Mouse (Mus musculus): Measurements from ENCODE around the gene Tmem131. TPM values are rescaled to one million over a fixed set of nuclear protein-coding genes. Genes with fewer than 3 reads are reported as not detected.
A peak's percentile ranks its signal among the peaks of the same experiment; 100 is the strongest.

Tmem131 gene
- polyA plus RNA-seq, 1 experiment = 56.8 TPM

DNA sequence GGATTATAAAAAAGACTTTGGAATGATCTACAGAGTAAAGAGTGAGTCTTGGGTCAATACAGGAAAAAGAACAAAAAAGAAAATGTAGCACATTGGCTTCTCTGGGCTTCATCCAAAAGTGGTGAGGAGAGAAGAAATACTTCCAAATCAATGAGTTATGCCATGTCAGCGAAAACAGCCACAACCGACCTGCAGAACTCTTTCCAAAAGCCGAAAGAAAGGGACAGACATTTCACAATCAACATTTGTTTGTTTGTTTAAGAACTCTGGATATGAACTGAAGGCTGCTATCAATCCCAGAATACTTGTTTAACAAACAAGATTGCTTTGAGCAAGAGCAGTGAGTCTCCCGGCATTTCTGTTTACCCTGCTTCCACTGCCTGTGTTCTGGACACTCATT lies 33.3 kb upstream of the Tmem131 start:
- Histone ChIP-seq H3K4me1 (ENCODE audit: control insufficient read depth, insufficient read depth, low read length) (no peaks in the 10 kb centered on the region), H3K27ac (ENCODE audit: insufficient read depth, low read length) (no peak overlapping the region), H3K4me3 (ENCODE audit: insufficient read depth, low read length) (no peak overlapping the region)
- TF ChIP-seq CTCF (IDR thresholded peaks at IDR 0.05; ENCODE audit: borderline replicate concordance, insufficient read depth, low read length) = no peak
- no peak for TF ChIP-seq POLR2A (IDR thresholded peaks at IDR 0.05; ENCODE audit: low read depth, low read length)

- Histone ChIP-seq H3K27ac (ENCODE audit: insufficient read depth, low read length) (no peak overlapping the region), H3K4me1 (ENCODE audit: control insufficient read depth, insufficient read depth, low read length) (no peaks in the 10 kb centered on the region), H3K4me3 (ENCODE audit: insufficient read depth, low read length) (no peak overlapping the region)
- no peak for TF ChIP-seq POLR2A (IDR thresholded peaks at IDR 0.05; ENCODE audit: low read depth, low read length)
- TF ChIP-seq CTCF (IDR thresholded peaks at IDR 0.05; ENCODE audit: borderline replicate concordance, insufficient read depth, low read length) = no peak
These were observed 27.6 kb upstream of the Tmem131 start for GRCm38 (mm10) chr1:36970918-36971617.

- no peak overlapping the region for H3K4me3 ChIP-seq (ENCODE audit: insufficient read depth, low read length)
- H3K4me1 ChIP-seq (ENCODE audit: control insufficient read depth, insufficient read depth, low read length) = no peaks in the 10 kb centered on the region
- TF ChIP-seq POLR2A (IDR thresholded peaks at IDR 0.05; ENCODE audit: low read depth, low read length) = no peak
- TF ChIP-seq CTCF (IDR thresholded peaks at IDR 0.05; ENCODE audit: borderline replicate concordance, insufficient read depth, low read length) = no peak
- H3K27ac ChIP-seq (ENCODE audit: insufficient read depth, low read length) = no peak overlapping the region
These were observed 22.4 kb upstream of the Tmem131 start for GRCm38 (mm10) chr1:36965831-36966230.

- TF ChIP-seq POLR2A (IDR thresholded peaks at IDR 0.05; ENCODE audit: low read depth, low read length) = no peak
- TF ChIP-seq CTCF (IDR thresholded peaks at IDR 0.05; ENCODE audit: borderline replicate concordance, insufficient read depth, low read length) = no peak
- Histone ChIP-seq H3K4me3 (ENCODE audit: insufficient read depth, low read length) (no peak overlapping the region), H3K27ac (ENCODE audit: insufficient read depth, low read length) (no peak overlapping the region)
These were observed 19.1 kb upstream of the Tmem131 start for GRCm38 (mm10) chr1:36962379-36963176.

DNA sequence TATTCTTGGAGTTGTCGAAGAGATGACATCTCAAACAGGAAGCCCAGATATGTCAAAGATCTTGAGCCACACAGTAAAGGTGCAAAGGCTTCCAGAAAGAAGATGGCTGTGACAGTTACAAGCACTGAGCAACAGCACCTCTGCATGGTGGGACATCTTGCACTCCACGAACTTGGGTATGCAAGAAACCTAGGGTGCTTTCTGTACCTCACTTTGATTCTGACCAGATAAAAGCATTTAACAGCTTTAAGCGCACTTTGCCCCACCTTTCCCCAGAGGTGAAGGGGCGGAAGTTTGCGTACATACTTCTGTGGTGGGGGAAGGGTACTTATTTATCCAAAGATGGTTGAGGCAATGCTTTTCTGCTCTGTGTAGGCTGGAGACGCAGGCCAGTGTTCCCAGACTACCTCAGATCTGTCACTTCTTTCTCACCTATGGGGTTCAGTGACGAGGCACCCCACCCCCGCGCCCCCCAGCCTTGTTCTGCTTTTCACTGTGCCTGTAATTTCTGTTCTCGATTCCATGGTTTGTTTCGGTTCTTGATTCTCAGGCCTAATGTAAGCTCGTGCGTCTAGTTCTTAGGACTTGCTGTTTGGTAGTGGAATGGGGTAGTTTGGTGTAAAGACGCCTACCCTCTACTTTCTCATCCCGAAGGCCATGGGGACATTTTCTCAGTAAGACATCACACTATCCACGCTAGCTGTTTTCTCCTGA lies 17.2 kb upstream of the Tmem131 start:
- Histone ChIP-seq H3K27ac (ENCODE audit: insufficient read depth, low read length) (no peak overlapping the region), H3K4me3 (ENCODE audit: insufficient read depth, low read length) (no peak overlapping the region), H3K4me1 (ENCODE audit: control insufficient read depth, insufficient read depth, low read length) (no peaks in the 10 kb centered on the region)
- no peak for TF ChIP-seq CTCF (IDR thresholded peaks at IDR 0.05; ENCODE audit: borderline replicate concordance, insufficient read depth, low read length)
- TF ChIP-seq POLR2A (IDR thresholded peaks at IDR 0.05; ENCODE audit: low read depth, low read length) = no peak

More at GRCm38 (mm10) chr1:36962379-36963176, 19.1 kb upstream of the Tmem131 start:
- H3K4me1 ChIP-seq (ENCODE audit: control insufficient read depth, insufficient read depth, low read length) = no peaks in the 10 kb centered on the region

- H3K4me1 ChIP-seq (ENCODE audit: control insufficient read depth, insufficient read depth, low read length) = no peaks in the 10 kb centered on the region
- H3K27ac ChIP-seq (ENCODE audit: insufficient read depth, low read length) = no peak overlapping the region
- no peak overlapping the region for H3K4me3 ChIP-seq (ENCODE audit: insufficient read depth, low read length)
- TF ChIP-seq CTCF (IDR thresholded peaks at IDR 0.05; ENCODE audit: borderline replicate concordance, insufficient read depth, low read length) (no peak), POLR2A (IDR thresholded peaks at IDR 0.05; ENCODE audit: low read depth, low read length) (no peak)
These were observed 6.2 kb upstream of the Tmem131 start for GRCm38 (mm10) chr1:36949591-36950184.

GRCm38 (mm10) chr1:36947448-36947847 lies 4.0 kb upstream of the Tmem131 start:
- Histone ChIP-seq H3K4me3 (ENCODE audit: insufficient read depth, low read length) (no peak overlapping the region), H3K27ac (ENCODE audit: insufficient read depth, low read length) (no peak overlapping the region), H3K4me1 (ENCODE audit: control insufficient read depth, insufficient read depth, low read length) (no peaks in the 10 kb centered on the region)
- no peak for TF ChIP-seq POLR2A (IDR thresholded peaks at IDR 0.05; ENCODE audit: low read depth, low read length)
- no peak for TF ChIP-seq CTCF (IDR thresholded peaks at IDR 0.05; ENCODE audit: borderline replicate concordance, insufficient read depth, low read length)

DNA sequence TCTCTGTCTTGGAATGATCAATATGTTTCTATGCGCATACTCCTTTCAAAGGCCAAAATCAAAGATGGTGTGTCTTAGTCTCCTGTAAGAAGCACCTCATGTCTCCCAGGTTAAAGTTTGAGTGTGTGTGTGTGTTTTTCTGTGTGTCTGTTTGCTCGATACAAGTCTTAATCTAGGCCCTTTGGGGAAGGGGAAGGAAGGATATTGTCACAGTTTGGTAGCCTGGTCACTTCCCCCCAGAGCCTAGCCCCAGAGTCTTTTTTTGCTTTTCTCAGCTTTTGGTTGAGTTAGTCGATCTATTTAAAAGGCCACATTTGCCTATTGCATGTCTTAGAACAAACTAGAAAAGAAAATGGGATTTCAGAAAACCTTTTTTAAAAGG lies 3.1 kb downstream of the Tmem131 start:
- Histone ChIP-seq H3K27ac (ENCODE audit: insufficient read depth, low read length) (peak overlapping the region; percentile 20; the same call in 1 of the 2 replicates), H3K4me1 (ENCODE audit: control insufficient read depth, insufficient read depth, low read length) (no peaks in the 10 kb centered on the region), H3K4me3 (ENCODE audit: insufficient read depth, low read length) (peak overlapping the region; percentile 99)
- TF ChIP-seq CTCF (IDR thresholded peaks at IDR 0.05; ENCODE audit: borderline replicate concordance, insufficient read depth, low read length) (no peak), POLR2A (IDR thresholded peaks at IDR 0.05; ENCODE audit: low read depth, low read length) (no peak)
